ENCODE assay signal across 8 mouse cellular contexts in the genomic region with DNA sequence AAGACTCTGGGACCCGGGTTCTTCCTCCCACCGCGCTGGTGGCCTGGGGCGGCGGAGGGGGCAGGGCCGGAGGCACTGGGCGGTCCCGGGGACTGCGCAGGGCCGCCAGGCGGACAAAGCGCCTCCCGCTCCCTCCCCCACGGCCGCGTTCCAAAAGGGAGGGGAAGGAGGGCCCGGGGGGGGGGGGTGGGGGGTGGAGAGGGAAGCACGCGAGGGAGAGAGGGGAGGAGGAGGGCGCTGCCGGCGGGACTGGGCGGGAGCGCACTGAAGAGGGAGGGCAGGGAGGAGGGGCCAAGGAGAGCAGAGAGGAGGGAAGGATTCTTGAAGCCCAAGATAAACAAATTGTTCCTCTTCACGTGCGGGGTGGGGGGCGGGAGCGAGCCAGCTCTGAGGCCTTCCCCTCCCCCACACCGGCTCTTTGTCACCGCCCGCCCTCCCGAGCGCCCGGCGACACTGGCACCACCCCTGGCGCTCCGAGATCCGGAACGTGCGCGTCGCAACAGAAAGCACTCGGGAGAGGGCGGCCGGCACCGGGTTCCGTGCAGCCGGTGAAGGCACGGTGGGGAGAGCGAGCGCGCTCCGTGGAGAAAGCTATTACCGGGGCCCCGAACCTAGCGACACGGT. TPM values are rescaled to one million over a fixed set of nuclear protein-coding genes. Genes with fewer than 3 reads are reported as not detected.
DNase-seq lines count a peak whose midpoint lies in the region; ATAC-seq lines count a peak whose summit lies in the region.

No protein-coding gene starts in this region.

- H3K27ac ChIP-seq in intestine, embryonic 15.5 days: peak overlapping the region; percentile 99

- ATAC-seq in intestine, embryonic 15.5 days: peak; percentile 86
- ATAC-seq in megakaryocyte-erythroid progenitor cell, adult 5-6 weeks (replicated peaks; ENCODE audit: low FRiP score, low TSS enrichment, poor library complexity, severe bottlenecking): peak; percentile 76

- H3K4me2 ChIP-seq in intestine, embryonic 15.5 days (replicated peaks): peak overlapping the region; percentile 92

- under 1% methylated on average over 41 of the region's 57 CpGs for WGBS in intestine, embryonic 15.5 days

- H3K9ac ChIP-seq in intestine, embryonic 15.5 days: peak overlapping the region; percentile 87

- no peaks in the 10 kb centered on the region for H3K4me1 ChIP-seq in intestine, embryonic 15.5 days (replicated peaks)

- no peaks in the 10 kb centered on the region for H3K27me3 ChIP-seq in intestine, embryonic 15.5 days (replicated peaks)

- H3K36me3 ChIP-seq in intestine, embryonic 15.5 days: no peaks in the 10 kb centered on the region

- DNase-seq in adrenal gland, adult 8-10 months: peak; percentile 88
- peak; percentile 85 for DNase-seq in embryo, embryonic 11.5 days (ENCODE audit: low read depth, low spot score)
- DNase-seq in gastrocnemius, postnatal 36 days: peak; percentile 80 to 90
- DNase-seq in left cerebral cortex, postnatal 14 days (ENCODE audit: low spot score in 2 of 2): peak; percentile 76 to 77
- peak; percentile 81 for DNase-seq in right cerebral cortex, postnatal 14 days
- peak; percentile 99 for DNase-seq in yolk sac, embryonic 10.5 days (ENCODE audit: low spot score)

- H3K4me3 ChIP-seq in intestine, embryonic 15.5 days (replicated peaks): peak overlapping the region; percentile 83

- no peaks in the 10 kb centered on the region for H3K9me3 ChIP-seq in intestine, embryonic 15.5 days

- intact Hi-C loops in gastrocnemius, postnatal 36 days (cut with DNase I): loop anchor here (5.0 kb wide), 2 partner anchors 55 to 95 kb away; no protein-coding TSS in a partner anchor
- intact Hi-C loops in left cerebral cortex, postnatal 14 days (cut with DNase I): loop anchor here (5.0 kb wide), 2 partner anchors 55 to 400 kb away; no protein-coding TSS in a partner anchor

RNA-seq across cellular contexts. Expression of gene Maml3, which starts 2.8 kb away (rescaled TPM):
- 10 to 100 TPM in 2 of 4 experiments, 1 to 10 TPM in 2; 6.2 to 15.8 (median 10.0) TPM for total RNA-seq in adrenal gland, adult 8-10 months (2022)
- total RNA-seq in gastrocnemius, postnatal 36 days (2021): 1 to 10 TPM; 1.9 to 2.6 TPM
- 4.1 and 4.9 TPM in 2 replicates for polyA plus RNA-seq in intestine, embryonic 15.5 days (2015; fragmentation: Nextera tagmentation; extraction: Ambion mirVana)
- 1 to 10 TPM; 8.2 to 9.7 TPM for total RNA-seq in left cerebral cortex, postnatal 14 days (2021)
- 8.5 and 10.6 TPM in 2 replicates for total RNA-seq in megakaryocyte-erythroid progenitor cell, adult 5-6 weeks (2014; fragmentation: Nextera tagmentation)
- 4.4 and 7.6 TPM in 2 replicates for total RNA-seq in megakaryocyte-erythroid progenitor cell, adult 5-6 weeks (2017)

Comparison
In these comparisons a context has a peak if more than half of its experiments do, and no peak if none do; other contexts are left out.
1. Peak in every context shown above with its lines: DNase-seq, ATAC-seq, H3K4me3 ChIP-seq and H3K27ac ChIP-seq.